Mouse (Mus musculus): ENCODE data around the gene Mrpl37.

- no peak for TF ChIP-seq EP300 (IDR thresholded peaks at IDR 0.05; ENCODE audit: insufficient read depth, low read depth, low read length)
- no peak for TF ChIP-seq CTCF (IDR thresholded peaks at IDR 0.05)
- no peak for TF ChIP-seq POLR2A (IDR thresholded peaks at IDR 0.05; ENCODE audit: insufficient read depth, low read depth, low read length)
These were observed 54.1 kb downstream of the Mrpl37 start for GRCm38 (mm10) chr4:107012574-107012973.
